Mouse (Mus musculus): ENCODE results near the gene Sfn. TPM values are rescaled to one million over a fixed set of nuclear protein-coding genes. Genes with fewer than 3 reads are reported as not detected.

The Sfn gene
- polyA plus RNA-seq, 2 experiments = 139 to 295 TPM

DNA sequence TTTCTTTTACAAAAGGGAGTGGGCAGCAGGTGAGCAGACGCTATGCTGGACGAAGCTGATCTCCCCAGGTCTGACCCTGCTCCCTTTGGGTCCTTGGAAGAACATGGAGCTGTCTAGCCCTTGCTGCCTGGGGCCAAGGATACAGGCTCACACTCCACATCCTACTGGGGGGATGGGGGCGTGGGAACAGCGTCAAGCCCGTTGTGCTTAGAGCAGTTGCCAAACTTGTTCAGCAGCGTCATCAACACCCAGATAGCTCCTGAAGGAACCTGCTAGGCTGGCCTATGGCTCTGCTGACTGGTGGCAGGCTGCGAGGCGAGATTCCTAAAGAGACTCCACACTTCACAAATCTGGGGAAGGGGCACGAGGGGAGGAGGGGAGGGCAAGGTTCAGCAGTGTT is 3.4 kb upstream of the Sfn start:
- no peak for ATAC-seq (ENCODE audit: low FRiP score, low read depth)
- H3K9ac ChIP-seq (ENCODE audit: low read depth, low read length, severe bottlenecking) = no peak overlapping the region
- H3K27ac ChIP-seq (replicated peaks; ENCODE audit: low read depth, low read length) = peak overlapping the region; percentile 43; the same call in 1 of the 2 replicates
- H3K4me3 ChIP-seq (replicated peaks; ENCODE audit: low read length) = no peak overlapping the region
- no peak for TF ChIP-seq POLR2A (IDR thresholded peaks at IDR 0.05; ENCODE audit: borderline replicate concordance, extremely low read depth, insufficient read depth, insufficient read length)
- H3K27me3 ChIP-seq (ENCODE audit: control insufficient read depth, insufficient read depth, low read length) = peaks cover 20% of the 10 kb centered on the region
- peak; percentile 53 for DNase-seq (ENCODE audit: low spot score)
- WGBS = 57% methylated on average over 9 of the region's 9 CpGs
- H3K36me3 ChIP-seq (ENCODE audit: control insufficient read depth, insufficient read depth, low read length) = peaks cover 60% of the 10 kb centered on the region
- no peaks in the 10 kb centered on the region for H3K4me1 ChIP-seq (ENCODE audit: control insufficient read depth, insufficient read depth, low read length)
- no peaks in the 10 kb centered on the region for H3K9me3 ChIP-seq (ENCODE audit: control insufficient read depth, low read length)
- H3K4me2 ChIP-seq (replicated peaks; ENCODE audit: low read depth, low read length, severe bottlenecking) = no peak overlapping the region

DNA sequence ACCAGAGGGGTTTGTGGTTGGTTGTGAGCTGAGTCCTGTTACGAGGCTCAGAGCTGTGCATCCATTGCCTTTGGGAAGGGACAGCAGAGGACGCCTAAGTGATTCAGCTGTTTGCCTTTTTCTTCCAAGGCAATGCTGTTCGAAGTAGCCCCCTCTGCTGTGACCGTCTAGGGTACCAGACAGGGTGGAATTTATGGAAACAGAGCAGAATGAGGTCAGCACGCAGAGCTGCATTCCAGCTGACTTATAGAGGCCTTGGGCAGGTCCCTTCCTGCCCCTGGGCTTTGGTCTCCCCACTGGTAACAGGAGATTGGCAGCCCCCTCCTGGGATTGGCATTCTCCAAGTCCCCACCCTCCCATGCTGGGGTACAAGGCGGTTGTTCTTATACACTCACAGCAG is 2.9 kb upstream of the Sfn start:
- ATAC-seq (ENCODE audit: low FRiP score, low read depth) (no peak), DNase-seq (ENCODE audit: low spot score) (no peak)
- 65% methylated on average over 6 of the region's 6 CpGs for WGBS
- no peak for TF ChIP-seq POLR2A (IDR thresholded peaks at IDR 0.05; ENCODE audit: borderline replicate concordance, extremely low read depth, insufficient read depth, insufficient read length)
- Histone ChIP-seq H3K4me2 (replicated peaks; ENCODE audit: low read depth, low read length, severe bottlenecking) (no peak overlapping the region), H3K4me1 (ENCODE audit: control insufficient read depth, insufficient read depth, low read length) (no peaks in the 10 kb centered on the region), H3K9ac (ENCODE audit: low read depth, low read length, severe bottlenecking) (no peak overlapping the region), H3K27me3 (ENCODE audit: control insufficient read depth, insufficient read depth, low read length) (peaks cover 25% of the 10 kb centered on the region), H3K4me3 (replicated peaks; ENCODE audit: low read length) (no peak overlapping the region), H3K36me3 (ENCODE audit: control insufficient read depth, insufficient read depth, low read length) (peaks cover 57% of the 10 kb centered on the region), H3K9me3 (ENCODE audit: control insufficient read depth, low read length) (no peaks in the 10 kb centered on the region), H3K27ac (replicated peaks; ENCODE audit: low read depth, low read length) (no peak overlapping the region)

DNA sequence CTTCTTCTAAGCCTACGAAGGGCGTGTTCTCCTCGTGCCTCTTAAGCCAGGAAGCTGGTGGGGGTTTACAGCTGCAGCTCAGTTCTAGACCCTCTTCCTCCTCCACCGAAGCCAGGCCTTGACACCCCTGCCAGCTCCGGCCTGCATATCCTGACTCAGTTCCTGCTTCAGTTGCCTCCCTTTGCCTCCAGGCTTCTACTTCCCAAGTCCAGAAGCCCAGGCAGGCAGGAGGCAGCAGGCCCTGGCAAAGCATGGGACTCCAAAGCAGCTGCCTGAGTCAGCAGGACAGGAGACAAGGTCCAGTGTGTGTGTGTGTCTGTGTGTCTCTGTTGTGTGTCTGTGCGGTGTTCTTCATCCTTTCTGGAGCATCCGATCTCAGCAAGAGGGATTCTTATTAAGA is 2.2 kb upstream of the Sfn start:
- Histone ChIP-seq H3K4me3 (replicated peaks; ENCODE audit: low read length) (no peak overlapping the region), H3K27ac (replicated peaks; ENCODE audit: low read depth, low read length) (no peak overlapping the region), H3K4me1 (ENCODE audit: control insufficient read depth, insufficient read depth, low read length) (peaks cover 1% of the 10 kb centered on the region; the same call in 1 of the 2 replicates), H3K9me3 (ENCODE audit: control insufficient read depth, low read length) (no peaks in the 10 kb centered on the region), H3K27me3 (ENCODE audit: control insufficient read depth, insufficient read depth, low read length) (peaks cover 26% of the 10 kb centered on the region), H3K36me3 (ENCODE audit: control insufficient read depth, insufficient read depth, low read length) (peaks cover 50% of the 10 kb centered on the region), H3K4me2 (replicated peaks; ENCODE audit: low read depth, low read length, severe bottlenecking) (no peak overlapping the region), H3K9ac (ENCODE audit: low read depth, low read length, severe bottlenecking) (no peak overlapping the region)
- ATAC-seq (ENCODE audit: low FRiP score, low read depth) (no peak), DNase-seq (ENCODE audit: low spot score) (no peak)
- no peak for TF ChIP-seq POLR2A (IDR thresholded peaks at IDR 0.05; ENCODE audit: borderline replicate concordance, extremely low read depth, insufficient read depth, insufficient read length)
- WGBS = 81% methylated on average over 7 of the region's 7 CpGs

DNA sequence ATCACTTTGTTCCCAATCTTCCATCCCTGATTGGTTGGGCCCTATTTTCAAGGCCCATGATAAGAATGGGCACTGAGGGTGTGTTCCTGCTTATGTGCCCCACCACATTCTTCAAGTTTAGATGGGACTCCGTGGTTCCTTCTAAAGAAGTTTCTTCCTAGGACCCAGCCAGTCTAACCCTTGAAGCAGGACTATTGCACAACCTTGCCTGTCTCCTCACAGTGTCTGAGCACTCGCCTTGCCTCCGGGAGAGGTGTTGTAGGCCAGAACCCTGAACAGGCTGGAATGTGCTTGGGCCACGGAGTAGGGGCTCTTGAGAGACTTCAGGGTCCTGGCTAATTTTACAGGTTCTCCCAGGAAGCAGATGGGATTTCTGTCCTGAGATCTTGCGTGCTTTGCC is 1.1 kb upstream of the Sfn start:
- peaks cover 33% of the 10 kb centered on the region for H3K27me3 ChIP-seq (ENCODE audit: control insufficient read depth, insufficient read depth, low read length)
- no peak overlapping the region for H3K27ac ChIP-seq (replicated peaks; ENCODE audit: low read depth, low read length)

DNA sequence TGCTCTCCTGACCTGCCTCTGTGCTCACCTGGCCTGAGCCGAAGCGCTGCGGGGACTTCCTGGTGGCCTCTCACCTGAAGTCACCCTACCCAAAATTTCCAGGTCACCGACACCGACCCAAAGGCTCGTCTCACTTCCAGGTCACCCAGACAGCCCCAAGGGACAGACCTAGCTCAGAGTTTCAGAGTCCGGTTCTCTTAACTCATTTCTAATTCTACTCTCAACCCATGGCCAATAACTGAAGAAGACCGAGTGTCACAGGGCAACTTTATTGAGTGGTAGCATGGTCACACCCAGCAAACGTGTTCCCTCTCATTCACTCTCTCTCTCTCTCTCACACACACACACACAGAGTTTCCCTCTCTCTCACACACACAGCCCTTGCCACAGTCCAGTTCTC is 1.7 kb downstream of the Sfn start:
- peak overlapping the region; percentile 75 for H3K4me2 ChIP-seq (replicated peaks; ENCODE audit: low read depth, low read length, severe bottlenecking)
- ATAC-seq (ENCODE audit: low FRiP score, low read depth) (no peak), DNase-seq (ENCODE audit: low spot score) (no peak)
- peak overlapping the region; percentile 58 for H3K9ac ChIP-seq (ENCODE audit: low read depth, low read length, severe bottlenecking)
- H3K9me3 ChIP-seq (ENCODE audit: control insufficient read depth, low read length) = no peaks in the 10 kb centered on the region
- H3K4me3 ChIP-seq (replicated peaks; ENCODE audit: low read length) = peak overlapping the region; percentile 59
- H3K27ac ChIP-seq (replicated peaks; ENCODE audit: low read depth, low read length) = no peak overlapping the region
- peaks cover 35% of the 10 kb centered on the region for H3K27me3 ChIP-seq (ENCODE audit: control insufficient read depth, insufficient read depth, low read length)
- no peak for TF ChIP-seq POLR2A (IDR thresholded peaks at IDR 0.05; ENCODE audit: borderline replicate concordance, extremely low read depth, insufficient read depth, insufficient read length)
- H3K36me3 ChIP-seq (ENCODE audit: control insufficient read depth, insufficient read depth, low read length) = peaks cover 16% of the 10 kb centered on the region
- H3K4me1 ChIP-seq (ENCODE audit: control insufficient read depth, insufficient read depth, low read length) = peaks cover 4% of the 10 kb centered on the region; the same call in 1 of the 2 replicates
- 8% methylated on average over 9 of the region's 9 CpGs for WGBS

More for the DNA sequence above, 1.1 kb upstream of the Sfn start:
- H3K36me3 ChIP-seq (ENCODE audit: control insufficient read depth, insufficient read depth, low read length) = peaks cover 42% of the 10 kb centered on the region
- TF ChIP-seq POLR2A (IDR thresholded peaks at IDR 0.05; ENCODE audit: borderline replicate concordance, extremely low read depth, insufficient read depth, insufficient read length) = no peak
- 82% methylated on average over 5 of the region's 5 CpGs for WGBS
- DNase-seq (ENCODE audit: low spot score) (no peak), ATAC-seq (ENCODE audit: low FRiP score, low read depth) (no peak)
- no peak overlapping the region for H3K4me3 ChIP-seq (replicated peaks; ENCODE audit: low read length)
- peaks cover 4% of the 10 kb centered on the region; the same call in 1 of the 2 replicates for H3K4me1 ChIP-seq (ENCODE audit: control insufficient read depth, insufficient read depth, low read length)
- H3K9me3 ChIP-seq (ENCODE audit: control insufficient read depth, low read length) = no peaks in the 10 kb centered on the region
- no peak overlapping the region for H3K9ac ChIP-seq (ENCODE audit: low read depth, low read length, severe bottlenecking)
- no peak overlapping the region for H3K4me2 ChIP-seq (replicated peaks; ENCODE audit: low read depth, low read length, severe bottlenecking)

Data from limb, embryonic 14.5 days (tissue).